Mouse (Mus musculus) neutrophil, adult 65 days (primary cell): ENCODE data around the gene Snap47. TPM values are rescaled to one million over a fixed set of nuclear protein-coding genes. Genes with fewer than 3 reads are reported as not detected.

Experiments
- total RNA-seq: library from RNA; stranded (reverse); gene quantifications from 2 replicates; pipeline ENCODE4 v1.2.4, GENCODE M21; 2023

Gene Snap47
- total RNA-seq, result 1.9 and 3.1 TPM in 2 replicates

DNA sequence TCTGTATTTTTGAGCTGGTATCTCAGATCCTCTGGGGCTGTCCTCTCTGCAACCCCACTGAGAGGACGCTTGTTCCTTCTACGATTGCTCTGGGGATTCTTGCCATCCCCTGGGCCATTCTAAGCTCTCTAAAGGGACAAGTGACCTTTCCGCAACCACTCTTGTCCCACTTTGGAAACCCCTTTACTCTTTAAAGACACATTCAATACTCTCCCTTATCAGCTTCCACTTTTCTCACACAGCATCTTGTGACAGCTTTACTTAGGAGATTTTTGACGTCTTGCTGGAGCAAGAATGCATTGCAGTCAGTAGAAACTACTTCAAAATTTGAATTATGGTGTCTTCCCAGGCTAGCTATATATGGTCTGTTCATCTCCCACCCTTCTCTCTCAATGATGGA lies at the start of gene Snap47:
Gene Snap47 (minus strand): TSS at position 101 of the 400 bp plus-strand sequence.

GRCm38 (mm10) chr11:59472326-59472677 lies 21.3 kb upstream of the Snap47 start, which contains the start of gene Zfp867:
Gene Zfp867 (minus strand): TSS chr11:59472474.

DNA sequence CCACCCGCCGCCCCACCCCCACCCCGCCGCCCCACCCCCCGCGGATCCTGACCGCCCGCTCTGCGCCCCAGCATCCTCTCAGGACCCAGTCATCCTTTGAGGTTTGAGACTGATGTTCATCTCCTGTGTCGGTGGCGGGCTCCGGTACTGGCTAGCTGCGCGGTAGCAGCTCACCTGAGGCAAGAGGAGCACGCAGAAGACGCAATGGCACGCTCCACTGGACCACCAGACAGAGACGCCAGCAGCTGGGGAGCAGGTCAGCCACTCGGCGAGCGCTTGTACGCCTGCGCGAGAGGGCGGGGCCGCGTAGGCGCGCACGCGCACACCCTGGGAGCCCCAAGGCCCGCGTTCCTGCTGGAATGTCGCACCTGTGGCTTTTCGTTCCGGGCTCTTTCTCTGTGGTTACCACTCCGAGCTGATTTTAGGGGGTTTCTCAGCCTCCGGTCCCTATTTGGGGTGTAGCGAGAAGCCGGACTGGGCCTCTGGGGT lies 1.2 kb downstream of the Snap47 start, which contains the start of gene Jmjd4:
Gene Jmjd4 (plus strand): TSS at position 305 of the 489 bp plus-strand sequence.

GRCm38 (mm10) chr11:59375475-59375874 lies 75.5 kb downstream of the Snap47 start, which contains the start of gene Prss38:
Gene Prss38 (minus strand): TSS chr11:59375657.

Other genes with a start within 250 kb of the Snap47 start
- gene Mrpl55, start 248.7 kb downstream of the Snap47 start, total RNA-seq, result 7.0 and 7.5 TPM in 2 replicates
- gene 2310033P09Rik, start 242.9 kb downstream of the Snap47 start, total RNA-seq, result 11.5 and 12.7 TPM in 2 replicates
- 338 and 342 TPM in 2 replicates for gene Arf1, start 222.9 kb downstream of the Snap47 start, total RNA-seq
- gene Wnt3a, start 160.4 kb downstream of the Snap47 start, total RNA-seq, result not detected in 2 replicates
- not detected in 2 replicates for gene Wnt9a, start 144.3 kb downstream of the Snap47 start, total RNA-seq
- gene Prss38, start 75.5 kb downstream of the Snap47 start, total RNA-seq, result not detected in 2 replicates
- 0.77 and 1.1 TPM in 2 replicates for gene Jmjd4, start 1.1 kb downstream of the Snap47 start, total RNA-seq
- 0.22 and 0.29 TPM in 2 replicates for gene Zfp867, start 21.3 kb upstream of the Snap47 start, total RNA-seq
- gene Zkscan17, start 75.6 kb upstream of the Snap47 start, total RNA-seq, result 8.4 and 9.8 TPM in 2 replicates
- 522 and 613 TPM in 2 replicates for gene Nlrp3, start 90.4 kb upstream of the Snap47 start, total RNA-seq
- gene Olfr222, start 125.0 kb upstream of the Snap47 start, total RNA-seq, result not detected in 2 replicates
- gene Olfr223, start 142.1 kb upstream of the Snap47 start, total RNA-seq, result not detected in 2 replicates
- 51.4 and 61.7 TPM in 2 replicates for gene Mprip, start 210.1 kb upstream of the Snap47 start, total RNA-seq